Mouse (Mus musculus) liver, embryonic 11.5 days (tissue): ENCODE results near the gene Akap13. TPM values are rescaled to one million over a fixed set of nuclear protein-coding genes. Genes with fewer than 3 reads are reported as not detected.

Experiments
- ATAC-seq: fragments of 200-750 bp; cut with Nextera tagmentation; replicated peaks from 2 replicates; pipeline ENCODE4 v1.8.0; 2017; ENCODE audit warnings: moderate number of reproducible peaks, mild to moderate bottlenecking, moderate TSS enrichment, moderate library complexity; ENCODE audit not compliant: low FRiP score
- DNase-seq: peaks from one replicate; pipeline ENCODE4 v3.0.0-alpha.2; 2017; ENCODE audit warnings: low spot score
- H3K27ac ChIP-seq: fragments of 300-500 bp; sonication (generic); 2 replicates; pipeline ENCODE4 v1.5.1; 2014; ENCODE audit warnings: mild to moderate bottlenecking, low read depth, low read length, control low read depth
- H3K27me3 ChIP-seq: fragments of 300-500 bp; sonication (generic); replicated peaks from 2 replicates; pipeline ENCODE4 v1.6.1; 2014; ENCODE audit warnings: low read length, mixed read lengths; ENCODE audit not compliant: control insufficient read depth, insufficient read depth
- H3K36me3 ChIP-seq: fragments of 300-500 bp; sonication (generic); 2 replicates; pipeline ENCODE4 v1.6.1; 2014; ENCODE audit warnings: mild to moderate bottlenecking, low read length, moderate library complexity, mixed read lengths; ENCODE audit not compliant: control insufficient read depth, insufficient read depth
- H3K4me1 ChIP-seq: fragments of 300-500 bp; sonication (generic); replicated peaks from 2 replicates; pipeline ENCODE4 v1.6.1; 2014; ENCODE audit warnings: low read length, mixed read lengths; ENCODE audit not compliant: control insufficient read depth, insufficient read depth
- H3K4me2 ChIP-seq: fragments of 300-500 bp; sonication (generic); 2 replicates; pipeline ENCODE4 v1.6.1; 2014; ENCODE audit warnings: mild to moderate bottlenecking, control low read depth, moderate library complexity
- H3K4me3 ChIP-seq: fragments of 300-500 bp; sonication (generic); 2 replicates; pipeline ENCODE4 v1.5.1; 2014; ENCODE audit warnings: low read depth, low read length, control low read depth
- H3K9ac ChIP-seq: fragments of 300-500 bp; sonication (generic); 2 replicates; pipeline ENCODE4 v1.6.1; 2014; ENCODE audit warnings: low read depth, low read length, control low read depth
- H3K9me3 ChIP-seq: fragments of 300-500 bp; sonication (generic); 2 replicates; pipeline ENCODE4 v1.6.1; 2016; ENCODE audit warnings: low read length, inconsistent platforms, mixed read lengths; ENCODE audit not compliant: control insufficient read depth
- WGBS: fragments of 180-500 bp; shearing (Covaris S2); extraction: QIAGEN DNeasy Blood & Tissue Kit; methylation state at CpG from one replicate; pipeline ENCODE4 v1.1.7; 2014; 5-methylcytosine and 5-hydroxymethylcytosine counted together
- polyA plus RNA-seq: library from polyadenylated mRNA; unstranded; fragments of >200 nt; fragmentation: Nextera tagmentation; extraction: Ambion mirVana; gene quantifications from 2 replicates; pipeline ENCODE4 v1.2.1, GENCODE M21; 2014

The Akap13 gene
- polyA plus RNA-seq, 1 experiment from 2014 or later: 30.7 TPM

GRCm38 (mm10) chr7:75694777-75695176, 239.4 kb downstream of the Akap13 start:
- peaks cover 3% of the 10 kb centered on the region; the same call in 1 of the 2 replicates for H3K36me3 ChIP-seq
- H3K4me1 ChIP-seq: no peaks in the 10 kb centered on the region
- H3K4me2 ChIP-seq: no peak overlapping the region
- DNase-seq (no peak), ATAC-seq (no peak)
- H3K9ac ChIP-seq: no peak overlapping the region
- no peaks in the 10 kb centered on the region for H3K9me3 ChIP-seq
- no peaks in the 10 kb centered on the region for H3K27me3 ChIP-seq
- H3K4me3 ChIP-seq: no peak overlapping the region
- no peak overlapping the region for H3K27ac ChIP-seq
- WGBS: 88% methylated on average over 5 of the region's 5 CpGs

GRCm38 (mm10) chr7:75699836-75700235, 244.5 kb downstream of the Akap13 start:
- Histone ChIP-seq H3K4me1 (no peaks in the 10 kb centered on the region), H3K9ac (no peak overlapping the region), H3K27me3 (no peaks in the 10 kb centered on the region), H3K4me2 (no peak overlapping the region), H3K36me3 (peaks cover 7% of the 10 kb centered on the region), H3K9me3 (no peaks in the 10 kb centered on the region), H3K4me3 (no peak overlapping the region), H3K27ac (no peak overlapping the region)
- DNase-seq (no peak), ATAC-seq (no peak)
- 50% methylated on average over 5 of the region's 5 CpGs for WGBS

DNA sequence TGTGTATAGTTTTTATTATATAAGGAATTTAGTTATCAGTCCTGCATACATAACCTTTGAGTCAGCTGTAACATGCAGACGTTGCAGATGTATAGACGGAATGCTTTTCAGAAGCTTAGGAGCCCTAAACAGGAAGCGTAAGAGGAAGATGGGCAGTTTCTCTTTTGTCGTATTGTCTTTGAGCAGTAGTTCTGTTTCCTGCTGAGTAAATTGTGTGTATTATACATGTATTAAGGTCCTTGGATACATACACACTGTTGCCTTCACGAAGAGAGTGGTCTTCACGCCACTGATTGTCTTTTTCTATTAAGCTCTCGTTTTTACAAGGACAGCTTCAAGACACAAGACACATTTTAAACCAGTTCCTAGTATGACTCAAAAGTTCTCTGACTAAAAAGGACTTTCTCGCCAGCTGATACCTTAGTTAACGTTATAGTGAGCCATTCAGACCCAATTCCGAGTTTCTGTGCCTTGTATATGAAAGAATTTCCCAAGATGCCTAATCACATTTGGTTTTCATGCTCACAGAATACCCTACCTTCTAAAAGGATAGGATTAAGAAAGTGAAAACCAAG, 245.5 kb downstream of the Akap13 start:
- Histone ChIP-seq H3K9ac (no peak overlapping the region), H3K9me3 (no peaks in the 10 kb centered on the region), H3K4me1 (no peaks in the 10 kb centered on the region), H3K4me2 (no peak overlapping the region), H3K36me3 (peaks cover 9% of the 10 kb centered on the region), H3K27me3 (no peaks in the 10 kb centered on the region), H3K4me3 (no peak overlapping the region), H3K27ac (no peak overlapping the region)
- WGBS: 75% methylated on average over 10 of the region's 10 CpGs
- DNase-seq (no peak), ATAC-seq (no peak)

- no peak for DNase-seq
- H3K4me3 ChIP-seq: no peak overlapping the region
- no peak for ATAC-seq
- no peaks in the 10 kb centered on the region for H3K27me3 ChIP-seq
- peaks cover 11% of the 10 kb centered on the region for H3K36me3 ChIP-seq
- WGBS: 53% methylated on average over 7 of the region's 7 CpGs
- no peak overlapping the region for H3K9ac ChIP-seq
- no peak overlapping the region for H3K27ac ChIP-seq
- H3K9me3 ChIP-seq: no peaks in the 10 kb centered on the region
- no peaks in the 10 kb centered on the region for H3K4me1 ChIP-seq
- no peak overlapping the region for H3K4me2 ChIP-seq
These were observed 246.4 kb downstream of the Akap13 start for GRCm38 (mm10) chr7:75701761-75702160.

DNA sequence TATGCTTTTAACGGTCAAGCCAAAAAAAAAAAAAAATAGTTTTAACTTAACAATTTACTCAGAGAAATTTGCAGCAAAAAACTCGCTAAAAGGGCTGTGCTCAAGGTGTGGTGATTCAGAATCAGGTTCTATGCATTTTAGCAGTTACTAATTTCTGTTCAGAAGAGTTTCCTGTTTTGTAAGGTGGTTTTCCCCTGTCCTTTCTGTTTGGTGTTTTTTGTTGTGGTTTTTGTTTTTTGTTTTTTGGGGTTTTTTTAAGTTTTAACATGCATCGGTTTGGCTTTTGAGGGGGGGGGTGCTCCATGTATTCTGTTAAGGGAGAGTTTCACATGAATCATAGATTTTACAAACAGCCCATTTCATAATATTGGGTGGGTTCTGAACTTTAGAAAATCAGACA, 247.0 kb downstream of the Akap13 start:
- H3K27ac ChIP-seq: no peak overlapping the region
- H3K27me3 ChIP-seq: no peaks in the 10 kb centered on the region
- H3K4me1 ChIP-seq: no peaks in the 10 kb centered on the region
- no peak overlapping the region for H3K4me3 ChIP-seq
- WGBS: 85% methylated on average over 3 of the region's 3 CpGs
- H3K4me2 ChIP-seq: no peak overlapping the region
- H3K9me3 ChIP-seq: no peaks in the 10 kb centered on the region
- no peak for DNase-seq
- no peak for ATAC-seq
- peaks cover 12% of the 10 kb centered on the region for H3K36me3 ChIP-seq
- H3K9ac ChIP-seq: no peak overlapping the region

DNA sequence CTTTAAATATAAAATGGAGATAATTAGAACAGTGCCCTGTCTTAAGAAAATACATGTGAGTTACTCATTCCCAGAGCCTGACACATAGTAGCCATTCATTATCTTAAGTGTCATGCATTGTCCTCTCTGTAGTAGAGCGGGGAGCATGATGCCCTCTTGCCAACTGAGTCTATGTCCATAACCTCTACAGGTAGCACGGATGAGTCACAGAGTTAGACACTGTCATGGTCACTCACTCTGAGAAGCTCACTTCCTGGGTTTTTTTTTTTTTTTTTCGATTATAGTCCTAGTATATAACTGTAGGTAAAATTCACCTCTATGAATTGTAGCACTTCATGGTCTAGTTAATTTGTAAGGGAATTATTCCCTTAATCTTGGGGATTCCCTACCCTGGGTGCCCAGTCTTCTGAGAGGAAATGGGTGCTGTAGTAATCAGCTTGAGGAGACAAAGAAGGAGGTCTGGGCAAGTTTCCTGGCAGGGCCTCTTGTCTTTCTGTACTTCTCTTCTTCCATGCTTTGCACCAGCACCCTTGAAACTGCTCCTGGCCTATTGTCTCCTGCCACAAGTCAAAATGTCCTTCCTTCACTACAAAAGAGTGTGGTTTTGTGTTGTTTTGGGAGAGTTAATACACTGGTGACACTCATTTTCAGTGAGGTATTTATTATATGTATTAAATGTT, 247.8 kb downstream of the Akap13 start:
- Histone ChIP-seq H3K27ac (no peak overlapping the region), H3K36me3 (peaks cover 12% of the 10 kb centered on the region), H3K9me3 (no peaks in the 10 kb centered on the region), H3K4me2 (no peak overlapping the region), H3K4me3 (no peak overlapping the region), H3K27me3 (no peaks in the 10 kb centered on the region), H3K9ac (no peak overlapping the region), H3K4me1 (no peaks in the 10 kb centered on the region)
- DNase-seq (no peak), ATAC-seq (no peak)
- 86% methylated on average over 3 of the region's 3 CpGs for WGBS

GRCm38 (mm10) chr7:75704862-75705261, 249.5 kb downstream of the Akap13 start:
- no peak for ATAC-seq
- no peak for DNase-seq
- Histone ChIP-seq H3K27me3 (no peaks in the 10 kb centered on the region), H3K27ac (no peak overlapping the region), H3K36me3 (peaks cover 12% of the 10 kb centered on the region), H3K9ac (no peak overlapping the region), H3K4me2 (no peak overlapping the region), H3K9me3 (no peaks in the 10 kb centered on the region), H3K4me1 (no peaks in the 10 kb centered on the region), H3K4me3 (no peak overlapping the region)
- 88% methylated on average over 6 of the region's 6 CpGs for WGBS

- Histone ChIP-seq H3K27ac (no peak overlapping the region), H3K4me1 (peaks cover 14% of the 10 kb centered on the region; the same call in 1 of the 2 replicates), H3K4me3 (no peak overlapping the region), H3K4me2 (no peak overlapping the region), H3K27me3 (no peaks in the 10 kb centered on the region), H3K9ac (no peak overlapping the region), H3K36me3 (peaks cover 7% of the 10 kb centered on the region), H3K9me3 (no peaks in the 10 kb centered on the region)
- WGBS: 90% methylated on average over 4 of the region's 4 CpGs
- no peak for DNase-seq
- no peak for ATAC-seq
These were observed 254.6 kb downstream of the Akap13 start for GRCm38 (mm10) chr7:75709936-75710335.

DNA sequence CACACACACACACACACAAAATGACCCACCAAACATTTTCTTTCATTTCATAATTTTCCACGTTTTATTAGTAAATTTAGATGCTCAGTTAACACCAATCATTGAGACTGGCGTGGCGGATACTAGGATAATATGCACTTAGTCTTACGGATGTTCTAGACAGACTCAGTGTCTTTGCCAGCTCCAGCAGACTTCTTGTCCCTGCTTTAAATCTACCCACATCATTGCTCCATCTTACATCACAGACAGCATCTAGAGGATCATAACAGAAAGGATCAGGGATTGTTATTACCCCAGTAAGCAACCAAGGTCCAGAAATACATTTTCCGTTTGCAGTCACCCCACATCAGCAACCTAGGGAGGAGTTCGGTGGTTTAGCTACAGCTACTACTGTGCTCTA, 255.6 kb downstream of the Akap13 start:
- Histone ChIP-seq H3K4me2 (no peak overlapping the region), H3K27ac (no peak overlapping the region), H3K36me3 (peaks cover 6% of the 10 kb centered on the region), H3K9me3 (no peaks in the 10 kb centered on the region), H3K9ac (no peak overlapping the region), H3K27me3 (no peaks in the 10 kb centered on the region), H3K4me1 (peaks cover 14% of the 10 kb centered on the region; the same call in 1 of the 2 replicates), H3K4me3 (no peak overlapping the region)
- WGBS: 89% methylated on average over 6 of the region's 6 CpGs
- ATAC-seq (no peak), DNase-seq (no peak)
